Mouse (Mus musculus) thymus, adult 2 months (tissue): ENCODE measurements around the gene Tut1.

ENCODE experiments used
- CTCF ChIP-seq: fragments of 200-500 bp; IDR thresholded peaks from 2 replicates; pipeline ENCODE4 v1.5.1; 2012; ENCODE audit warnings: mild to moderate bottlenecking, control low read depth, low read length, moderate library complexity, borderline replicate concordance; ENCODE audit not compliant: control insufficient read depth, poor library complexity, insufficient read depth; ENCODE audit errors: extremely low read depth
- POLR2A ChIP-seq: fragments of 200-500 bp; IDR thresholded peaks from 2 replicates; pipeline ENCODE4 v1.6.1; 2012; ENCODE audit warnings: mild to moderate bottlenecking, low read length, control low read depth, moderate library complexity; ENCODE audit not compliant: control insufficient read depth, poor library complexity, insufficient read depth; ENCODE audit errors: extremely low read depth

DNA sequence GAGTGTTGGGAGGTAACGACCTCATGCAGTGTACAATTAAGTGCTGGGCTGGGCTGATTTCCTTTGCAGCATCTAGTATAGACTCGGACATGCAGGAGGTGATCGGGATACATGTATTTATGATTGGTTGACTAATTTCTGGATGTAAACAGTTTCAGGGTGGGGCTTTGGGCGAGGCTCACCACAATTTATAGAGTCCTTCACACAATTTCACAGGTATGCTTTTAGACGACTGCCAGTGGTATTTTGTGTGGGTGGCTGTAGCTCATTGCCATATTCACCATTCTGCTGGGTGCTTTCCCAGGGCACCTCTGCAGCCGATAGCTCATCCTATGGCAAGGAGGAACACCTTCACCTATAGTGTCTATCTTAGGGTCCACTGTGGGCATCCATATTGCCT lies 44.9 kb downstream of the Tut1 start:
- TF ChIP-seq CTCF (no peak), POLR2A (no peak)
